Mouse (Mus musculus) neutrophil, adult 5-6 weeks (primary cell): Measurements from ENCODE around the gene Wdcp. TPM values are rescaled to one million over a fixed set of nuclear protein-coding genes. Genes with fewer than 3 reads are reported as not detected.
A peak's percentile ranks its signal among the peaks of the same experiment; 100 is the strongest.
"Not testable (repeated sequence)": the region's sequence is repeated elsewhere in the genome, so short reads cannot be mapped to it uniquely, and the experiment has no call there.

Source experiments
- ATAC-seq: fragments of 151-379, 151-347 bp; 2 replicates; pipeline ENCODE4 v1.8.0; 2017; ENCODE audit warnings: mild to moderate bottlenecking, moderate TSS enrichment; ENCODE audit not compliant: insufficient number of reproducible peaks, poor library complexity, low FRiP score, severe bottlenecking; ENCODE audit errors: extremely low read depth
- total RNA-seq: library from RNA; stranded (forward); fragments of 200-1000 nt; gene quantifications from 2 replicates; pipeline ENCODE4 v1.2.3, GENCODE M21; 2017

The Wdcp gene
- 5.5 and 8.0 TPM in 2 replicates for total RNA-seq

- ATAC-seq = peak; percentile 95
These were observed at the start of gene Wdcp for GRCm38 (mm10) chr12:4842890-4843597. Gene Wdcp, plus strand, starts transcription at chr12:4843303.

DNA sequence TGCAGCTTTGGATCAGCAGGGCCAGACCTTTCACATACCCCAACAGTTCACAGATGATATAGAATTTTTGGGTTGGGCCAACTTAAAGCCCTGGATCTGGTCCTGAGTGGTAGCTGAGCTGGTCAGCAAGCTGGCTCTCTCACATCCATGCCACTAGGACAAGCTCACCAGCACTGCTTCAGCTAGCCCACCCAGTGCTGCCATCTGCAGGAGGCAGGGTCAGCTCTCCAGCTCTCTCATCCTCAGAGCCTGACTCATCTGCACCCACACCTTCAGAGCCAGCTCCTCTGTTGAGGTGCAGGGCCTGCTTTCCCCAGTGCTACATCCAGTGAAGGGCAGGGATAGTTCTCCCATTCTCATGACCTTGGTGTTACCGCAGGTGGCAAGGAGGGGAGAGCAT, 49.4 kb upstream of the Wdcp start:
- ATAC-seq = no peak

GRCm38 (mm10) chr12:4797471-4797870, 45.6 kb upstream of the Wdcp start:
- ATAC-seq = not testable (repeated sequence)

DNA sequence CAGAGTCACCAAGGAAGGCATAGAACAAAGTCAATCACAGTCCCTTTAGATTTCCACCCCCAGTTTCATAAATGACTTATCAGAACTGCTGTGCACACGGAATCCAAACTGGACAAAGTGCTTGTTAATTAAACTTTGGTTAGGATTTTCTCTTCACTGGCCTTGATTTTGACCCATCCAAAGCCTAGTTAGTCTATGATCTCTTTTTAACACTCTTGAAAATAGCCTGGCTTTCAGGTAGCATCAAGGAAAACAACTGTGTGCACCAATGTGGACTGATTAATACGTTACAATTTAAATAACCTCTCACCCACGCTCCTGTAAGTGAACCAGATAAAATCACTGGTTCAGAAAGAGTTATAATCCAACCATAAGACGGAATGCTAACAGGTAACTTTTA, 32.1 kb upstream of the Wdcp start:
- ATAC-seq = no peak

DNA sequence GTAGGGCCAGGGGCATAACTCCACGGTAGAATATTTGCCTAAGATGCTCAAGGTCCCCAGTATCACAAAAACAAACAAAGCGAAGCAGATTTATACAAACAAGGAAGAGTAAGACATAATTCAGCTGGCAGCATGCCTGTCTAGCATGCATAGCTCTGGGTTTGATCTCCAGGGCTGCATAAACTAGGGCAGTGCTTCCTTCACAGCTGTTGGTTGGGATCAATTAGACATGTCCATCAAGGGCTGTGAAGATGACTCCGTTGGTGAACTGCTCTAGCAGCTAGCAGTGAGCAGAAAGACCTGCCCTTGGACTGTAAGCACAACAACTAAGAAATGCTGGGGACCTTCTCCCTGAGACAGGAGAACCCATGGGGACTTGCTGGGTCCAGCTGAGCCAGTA, 31.4 kb upstream of the Wdcp start:
- no peak for ATAC-seq

DNA sequence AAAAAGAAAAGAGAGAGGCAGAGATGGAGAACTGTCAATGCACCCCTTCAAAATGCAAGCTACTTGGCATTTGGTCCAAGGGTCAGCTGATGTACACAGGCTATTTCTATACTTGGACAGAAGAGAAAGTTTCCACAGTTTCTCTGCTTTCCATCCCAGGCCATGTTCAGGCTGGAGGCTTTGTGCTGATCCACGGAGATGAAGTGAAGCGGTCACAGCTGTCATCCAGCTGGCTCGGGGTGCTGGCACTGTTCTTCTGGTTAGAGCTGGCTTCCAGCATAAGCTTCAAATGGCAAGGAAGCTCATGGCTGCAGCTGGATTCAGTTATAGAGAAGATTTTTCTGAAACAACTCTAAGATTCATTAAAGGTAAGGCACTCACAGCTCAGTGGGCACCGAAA, 29.5 kb upstream of the Wdcp start:
- ATAC-seq = no peak

GRCm38 (mm10) chr12:4816680-4817360, 26.3 kb upstream of the Wdcp start:
- ATAC-seq = no peak

DNA sequence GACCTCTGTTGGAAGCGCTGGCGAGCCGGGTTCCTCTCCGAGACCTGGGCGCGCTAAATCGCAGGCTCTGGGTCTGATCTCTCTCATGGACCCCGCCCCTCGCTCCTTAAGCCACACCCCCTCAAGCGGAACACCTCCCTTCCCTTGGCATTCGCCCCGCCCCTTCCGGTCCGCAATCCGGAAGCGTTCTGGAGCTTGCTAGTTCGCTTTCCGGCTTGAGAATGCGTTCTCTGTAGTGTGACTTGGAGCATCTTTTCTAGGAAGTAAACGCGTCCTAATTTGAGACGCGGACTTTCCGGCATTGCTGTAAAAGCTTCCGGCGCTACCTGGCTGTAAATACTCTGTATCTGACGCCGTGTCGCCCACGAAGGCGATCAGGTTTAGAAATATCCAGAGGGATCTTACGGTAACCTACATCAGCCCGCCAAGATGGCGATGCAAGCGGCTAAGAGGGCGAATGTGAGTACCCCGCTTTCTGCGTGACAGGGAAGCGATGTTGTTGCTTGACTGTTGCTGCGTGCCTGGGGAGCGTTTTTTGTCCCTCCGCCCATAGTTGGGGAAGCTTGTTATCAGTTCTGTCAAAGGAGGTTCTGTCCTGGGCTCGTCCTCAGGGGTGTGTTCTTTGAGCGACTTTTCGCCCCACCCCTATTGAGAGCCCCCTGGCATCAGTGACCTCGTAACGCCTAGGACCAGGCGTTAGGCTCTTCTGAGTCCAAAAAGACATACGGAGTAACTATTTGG, 25.6 kb upstream of the Wdcp start, which contains the start of gene Sf3b6:
Gene Sf3b6, plus strand, starts transcription at position 184 of the 741 bp plus-strand sequence.
- peak; percentile 98 for ATAC-seq

DNA sequence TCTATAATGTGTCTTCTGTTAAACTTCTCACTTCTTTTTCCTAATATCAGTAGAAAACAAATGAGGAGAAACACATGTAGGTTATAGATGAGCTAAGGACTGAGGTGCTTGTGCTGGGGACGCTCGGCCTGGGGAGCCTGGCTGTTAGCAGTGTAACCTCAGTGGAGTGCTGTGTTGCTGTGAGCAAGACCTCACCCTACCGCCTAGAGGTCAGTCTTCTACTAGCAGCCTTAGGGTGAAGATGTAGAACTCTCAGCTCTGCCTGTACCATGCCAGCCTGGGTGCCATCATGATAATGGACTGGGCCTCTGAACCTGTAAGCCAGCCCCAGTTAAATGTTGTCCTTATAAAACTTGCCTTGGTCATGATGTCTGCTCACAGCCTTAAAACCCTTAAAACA, 15.8 kb upstream of the Wdcp start:
- no peak for ATAC-seq

DNA sequence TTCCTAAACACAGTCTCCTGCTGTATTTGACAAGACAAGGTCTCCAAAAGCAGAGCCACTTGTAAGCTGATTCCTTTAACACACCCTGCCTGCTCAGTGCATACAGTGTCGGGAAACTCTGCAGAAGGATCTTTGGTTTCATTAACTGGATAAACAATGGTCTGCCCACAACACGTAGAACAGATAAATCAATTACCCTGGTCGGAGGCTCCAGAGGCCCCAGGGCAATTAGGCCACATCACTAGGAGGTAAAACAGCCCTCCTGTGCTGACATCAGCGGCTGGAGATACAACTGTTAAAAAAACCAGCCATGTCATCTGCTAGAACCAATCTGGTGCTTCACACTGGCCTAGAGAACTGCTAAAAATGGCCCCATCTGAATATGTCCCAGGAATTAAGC, 6.1 kb upstream of the Wdcp start:
- no peak for ATAC-seq

DNA sequence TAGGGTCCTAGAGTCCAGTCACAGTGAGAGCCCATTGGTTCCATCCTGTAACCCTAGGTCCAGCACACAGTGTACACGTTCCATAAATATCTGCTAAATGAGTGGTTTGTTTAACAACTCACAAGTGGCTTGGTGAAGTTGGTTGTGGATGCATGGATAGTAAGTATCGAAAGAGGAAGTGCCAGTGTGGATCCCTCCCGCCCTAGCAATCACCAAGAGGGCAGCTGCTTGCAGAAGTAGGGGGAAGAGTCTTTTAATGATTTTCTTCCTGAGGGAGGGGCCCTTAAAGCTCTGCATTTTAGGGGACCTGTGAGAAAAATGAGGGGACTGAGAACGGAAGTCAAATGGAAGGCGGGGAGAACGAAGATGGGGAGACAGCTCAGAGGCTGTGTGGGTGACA, 3.1 kb upstream of the Wdcp start:
- no peak for ATAC-seq

DNA sequence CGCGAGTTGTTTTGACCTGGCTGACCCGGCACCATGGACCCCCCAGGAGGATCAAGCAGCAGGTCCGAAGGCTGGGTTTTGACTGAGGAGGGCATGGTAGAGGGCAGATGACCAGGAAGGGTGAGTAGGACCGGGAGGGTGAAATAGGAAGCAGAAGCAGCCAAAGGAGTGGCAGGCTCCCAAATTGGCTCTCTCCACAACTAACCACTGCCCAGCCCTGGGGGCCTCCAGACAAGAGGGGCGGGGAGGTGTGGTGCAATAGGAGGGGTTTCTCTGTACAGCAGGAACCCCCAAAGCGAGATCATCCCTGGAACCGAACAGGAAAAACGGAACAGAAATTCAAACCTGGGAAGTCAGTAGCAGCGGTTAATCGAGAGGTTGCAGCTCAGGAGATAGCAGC, 2.4 kb upstream of the Wdcp start:
- ATAC-seq = no peak

DNA sequence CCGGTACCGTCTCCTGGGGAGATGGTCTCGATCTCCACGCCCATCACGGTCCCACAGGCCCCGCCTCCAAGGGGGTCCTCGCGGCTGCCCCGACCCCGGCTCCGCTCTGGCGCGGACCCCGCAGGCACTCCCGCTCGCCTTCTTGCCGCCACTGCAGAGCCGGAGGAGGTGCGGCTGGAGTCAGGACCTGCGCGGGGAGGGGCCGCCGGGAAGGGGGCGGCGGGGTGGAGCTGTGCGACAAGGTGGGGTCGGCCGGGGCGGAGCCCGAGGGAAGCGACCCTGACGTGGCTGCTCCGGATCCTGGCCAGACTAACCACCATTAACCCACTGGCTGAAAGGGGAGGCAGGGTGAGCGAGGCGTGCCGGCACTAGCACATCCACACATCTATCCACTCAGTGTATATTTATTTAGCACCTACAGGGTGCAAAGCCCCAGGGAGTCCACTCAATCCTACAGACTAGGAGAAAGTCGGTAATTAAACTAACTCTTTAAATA, 1.7 kb upstream of the Wdcp start, which contains the start of gene Fkbp1b:
Gene Fkbp1b, minus strand, starts transcription at position 200 of the 496 bp plus-strand sequence.
- no peak for ATAC-seq

GRCm38 (mm10) chr12:4842456-4842855, 647 bp upstream of the Wdcp start:
- no peak for ATAC-seq

DNA sequence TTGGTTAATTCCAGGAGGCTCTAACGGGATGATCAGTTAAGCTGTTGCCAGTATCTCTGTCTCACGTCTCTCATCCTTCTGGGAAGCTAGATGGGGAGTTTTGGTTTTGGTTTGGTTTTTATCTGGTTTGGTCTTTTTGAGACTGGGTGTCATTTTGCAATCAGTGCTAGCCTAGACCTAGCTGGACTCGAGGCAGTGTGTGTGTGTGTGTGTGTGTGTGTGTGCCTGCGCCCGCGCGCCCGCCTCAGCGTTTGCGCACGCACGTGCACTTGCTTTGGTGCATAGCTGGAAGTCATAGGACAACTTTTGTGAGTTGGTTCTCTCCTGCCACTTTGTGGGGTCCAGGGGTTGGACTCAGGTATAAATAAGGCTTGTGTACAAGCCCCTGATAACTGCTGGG, 638 bp downstream of the Wdcp start:
- ATAC-seq = no peak

DNA sequence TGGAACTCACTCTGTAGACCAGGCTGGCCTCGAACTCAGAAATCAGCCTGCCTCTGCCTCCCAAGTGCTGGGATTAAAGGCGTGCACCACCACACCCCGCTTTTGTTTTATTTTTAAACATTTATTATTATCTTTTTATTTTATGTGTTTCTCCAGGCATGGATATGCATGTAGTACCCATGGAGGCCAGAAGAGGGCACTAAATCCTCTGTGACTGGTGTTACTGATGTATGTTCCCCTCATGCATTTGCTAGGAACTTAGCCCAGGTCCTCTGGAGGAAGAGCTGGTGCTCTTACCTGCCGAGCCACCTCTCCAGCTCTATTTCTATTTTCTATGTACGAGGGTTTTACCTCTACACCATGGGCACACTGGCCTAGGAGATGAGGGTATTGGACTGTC, 13.1 kb downstream of the Wdcp start:
- 0 out of 2 replicates have a peak, but pooled peaks have one; percentile 26 for ATAC-seq

DNA sequence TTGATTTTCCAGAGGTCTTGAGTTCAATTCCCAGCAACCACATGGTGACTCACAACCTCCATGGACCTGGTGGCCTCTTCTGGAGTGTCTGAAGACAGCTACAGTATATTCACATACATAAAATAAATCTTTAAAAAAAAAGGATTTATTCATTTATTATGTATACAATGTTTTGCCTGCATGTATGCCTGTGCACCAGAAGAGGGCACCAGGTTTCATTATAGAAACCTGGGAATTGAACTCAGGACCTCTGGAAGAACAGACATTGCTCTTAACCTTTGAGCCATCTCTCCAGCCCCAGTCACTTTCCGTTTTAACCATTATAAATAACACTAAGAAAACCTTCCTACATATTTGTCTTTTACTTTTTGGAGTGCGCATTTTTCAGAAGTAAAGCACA, 13.7 kb downstream of the Wdcp start:
- no peak for ATAC-seq

- no peak for ATAC-seq
These were observed 16.3 kb downstream of the Wdcp start for GRCm38 (mm10) chr12:4859241-4859914.

DNA sequence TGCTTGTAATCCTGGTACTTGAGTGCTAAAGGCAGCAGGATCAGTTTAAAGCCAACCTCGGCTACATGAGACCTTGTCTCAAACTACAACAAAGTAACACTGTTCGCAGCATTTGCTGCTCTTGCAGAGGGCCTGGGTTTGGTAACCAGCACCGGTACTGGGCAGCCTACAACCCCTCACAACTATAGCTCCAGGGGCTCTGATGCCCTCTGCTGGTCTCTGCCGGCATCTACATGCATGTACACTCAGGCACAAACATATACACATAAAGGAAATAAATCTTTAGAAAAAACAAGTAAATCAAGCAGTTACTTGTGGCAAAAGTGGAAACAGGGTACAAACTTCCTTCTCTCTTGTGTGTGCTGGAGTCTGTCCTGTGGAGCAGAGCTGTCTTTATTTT, 19.6 kb downstream of the Wdcp start:
- no peak for ATAC-seq
